Mouse (Mus musculus) stomach, embryonic 15.5 days (tissue): ENCODE measurements around the gene Efna1. TPM values are rescaled to one million over a fixed set of nuclear protein-coding genes. Genes with fewer than 3 reads are reported as not detected.

Source experiments
- ATAC-seq: fragments of 200-750 bp; cut with Nextera tagmentation; 2 replicates; pipeline ENCODE4 v1.8.0; 2017; ENCODE audit warnings: low read depth, moderate number of reproducible peaks, moderate TSS enrichment; ENCODE audit not compliant: insufficient read depth, low FRiP score
- H3K27ac ChIP-seq: fragments of 300-500 bp; sonication (generic); 2 replicates; pipeline ENCODE4 v1.5.1; 2015; ENCODE audit warnings: mild to moderate bottlenecking, inconsistent platforms
- H3K27me3 ChIP-seq: fragments of 300-500 bp; sonication (generic); replicated peaks from 2 replicates; pipeline ENCODE4 v1.6.1; 2015; ENCODE audit warnings: inconsistent platforms
- H3K36me3 ChIP-seq: fragments of 300-500 bp; sonication (generic); 2 replicates; pipeline ENCODE4 v1.6.1; 2015; ENCODE audit warnings: inconsistent platforms
- H3K4me1 ChIP-seq: fragments of 300-500 bp; sonication (generic); 2 replicates; pipeline ENCODE4 v1.6.1; 2015; ENCODE audit warnings: inconsistent platforms
- H3K4me2 ChIP-seq: fragments of 300-500 bp; sonication (generic); 2 replicates; pipeline ENCODE4 v1.6.1; 2015; ENCODE audit warnings: mild to moderate bottlenecking, inconsistent platforms
- H3K4me3 ChIP-seq: fragments of 300-500 bp; sonication (generic); replicated peaks from 2 replicates; pipeline ENCODE4 v1.5.1; 2015; ENCODE audit warnings: inconsistent platforms
- H3K9ac ChIP-seq: fragments of 300-500 bp; sonication (generic); 2 replicates; pipeline ENCODE4 v1.6.1; 2015; ENCODE audit warnings: inconsistent platforms
- H3K9me3 ChIP-seq: fragments of 300-500 bp; sonication (generic); 2 replicates; pipeline ENCODE4 v1.6.1; 2016; ENCODE audit warnings: inconsistent platforms
- WGBS: fragments of 180-500 bp; shearing (Covaris S2); methylation state at CpG from one replicate; pipeline ENCODE4 v1.1.7; 2015; 5-methylcytosine and 5-hydroxymethylcytosine counted together
- polyA plus RNA-seq: library from polyadenylated mRNA; unstranded; fragments of >200 nt; fragmentation: Nextera tagmentation; extraction: Ambion mirVana; gene quantifications from 2 replicates; pipeline ENCODE4 v1.2.1, GENCODE M21; 2015

Efna1 gene
- polyA plus RNA-seq, 1 experiment from 2014 or later: 41.4 TPM

- H3K36me3 ChIP-seq: no peaks in the 10 kb centered on the region
- H3K9ac ChIP-seq: no peak overlapping the region
- H3K9me3 ChIP-seq: no peaks in the 10 kb centered on the region
- no peaks in the 10 kb centered on the region for H3K27me3 ChIP-seq
- 54% methylated on average over 5 of the region's 5 CpGs for WGBS
- no peak overlapping the region for H3K4me2 ChIP-seq
- H3K4me3 ChIP-seq: no peak overlapping the region
- 0 out of 2 replicates have a peak, but pooled peaks cover 4% of the 10 kb centered on the region for H3K4me1 ChIP-seq
- no peak for ATAC-seq
- peak overlapping the region; percentile 9; the same call in 1 of the 2 replicates for H3K27ac ChIP-seq
These were observed 6.3 kb upstream of the Efna1 start for GRCm38 (mm10) chr3:89287286-89287685.

- 63% methylated on average over 2 of the region's 2 CpGs for WGBS
- no peak overlapping the region for H3K4me2 ChIP-seq
- no peak for ATAC-seq
- H3K9me3 ChIP-seq: no peaks in the 10 kb centered on the region
- no peak overlapping the region for H3K9ac ChIP-seq
- no peaks in the 10 kb centered on the region for H3K27me3 ChIP-seq
- H3K36me3 ChIP-seq: no peaks in the 10 kb centered on the region
- peaks cover 13% of the 10 kb centered on the region for H3K4me1 ChIP-seq
- H3K27ac ChIP-seq: no peak overlapping the region
- H3K4me3 ChIP-seq: no peak overlapping the region
These were observed 4.6 kb upstream of the Efna1 start for GRCm38 (mm10) chr3:89285526-89285925.

DNA sequence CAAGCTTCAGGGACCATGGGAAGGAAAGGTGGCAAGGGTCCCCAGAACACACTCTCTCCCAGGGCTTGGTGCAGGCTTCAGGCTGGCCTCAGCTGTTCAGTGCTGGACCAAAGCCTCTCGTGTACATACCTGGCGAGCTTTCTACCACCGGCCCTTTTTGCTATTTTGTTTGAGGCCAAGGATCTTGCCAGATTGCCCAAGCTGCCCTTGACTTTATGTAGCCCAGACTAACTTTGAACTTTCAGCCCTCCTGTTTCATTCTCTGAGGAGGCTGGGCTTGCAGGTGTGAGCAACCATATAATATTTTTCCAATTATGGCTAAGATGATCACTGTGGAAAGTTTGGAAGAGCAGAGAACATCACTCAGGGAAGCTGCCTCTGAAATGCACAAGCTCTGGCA is 3.3 kb upstream of the Efna1 start:
- Histone ChIP-seq H3K4me1 (peaks cover 25% of the 10 kb centered on the region), H3K4me3 (no peak overlapping the region), H3K36me3 (no peaks in the 10 kb centered on the region), H3K9ac (no peak overlapping the region), H3K4me2 (no peak overlapping the region), H3K9me3 (no peaks in the 10 kb centered on the region), H3K27me3 (no peaks in the 10 kb centered on the region), H3K27ac (no peak overlapping the region)
- WGBS: 89% methylated on average over 3 of the region's 3 CpGs
- no peak for ATAC-seq

DNA sequence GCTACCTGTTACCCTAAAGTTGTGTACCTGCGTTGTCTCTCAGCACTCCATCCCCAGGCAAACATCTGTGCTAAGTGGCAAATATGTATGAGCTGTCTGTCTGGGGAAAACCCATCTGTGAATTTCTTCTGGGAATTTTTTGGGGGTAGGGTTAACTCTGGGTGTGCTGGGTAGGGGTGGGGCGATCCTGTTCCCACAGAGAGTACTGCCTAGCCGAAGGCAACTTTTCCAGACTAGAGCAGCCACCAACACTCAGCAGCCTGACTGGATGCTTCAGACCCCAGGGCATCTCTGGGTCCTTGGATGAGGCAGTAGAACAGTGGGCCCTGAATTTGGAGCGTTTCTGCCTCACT is 1.3 kb upstream of the Efna1 start:
- H3K4me3 ChIP-seq: no peak overlapping the region
- 23% methylated on average over 4 of the region's 4 CpGs for WGBS
- H3K4me2 ChIP-seq: no peak overlapping the region
- H3K4me1 ChIP-seq: peaks cover 38% of the 10 kb centered on the region
- H3K9ac ChIP-seq: no peak overlapping the region
- no peak overlapping the region for H3K27ac ChIP-seq
- no peak for ATAC-seq
- H3K36me3 ChIP-seq: no peaks in the 10 kb centered on the region
- H3K9me3 ChIP-seq: no peaks in the 10 kb centered on the region
- no peaks in the 10 kb centered on the region for H3K27me3 ChIP-seq

DNA sequence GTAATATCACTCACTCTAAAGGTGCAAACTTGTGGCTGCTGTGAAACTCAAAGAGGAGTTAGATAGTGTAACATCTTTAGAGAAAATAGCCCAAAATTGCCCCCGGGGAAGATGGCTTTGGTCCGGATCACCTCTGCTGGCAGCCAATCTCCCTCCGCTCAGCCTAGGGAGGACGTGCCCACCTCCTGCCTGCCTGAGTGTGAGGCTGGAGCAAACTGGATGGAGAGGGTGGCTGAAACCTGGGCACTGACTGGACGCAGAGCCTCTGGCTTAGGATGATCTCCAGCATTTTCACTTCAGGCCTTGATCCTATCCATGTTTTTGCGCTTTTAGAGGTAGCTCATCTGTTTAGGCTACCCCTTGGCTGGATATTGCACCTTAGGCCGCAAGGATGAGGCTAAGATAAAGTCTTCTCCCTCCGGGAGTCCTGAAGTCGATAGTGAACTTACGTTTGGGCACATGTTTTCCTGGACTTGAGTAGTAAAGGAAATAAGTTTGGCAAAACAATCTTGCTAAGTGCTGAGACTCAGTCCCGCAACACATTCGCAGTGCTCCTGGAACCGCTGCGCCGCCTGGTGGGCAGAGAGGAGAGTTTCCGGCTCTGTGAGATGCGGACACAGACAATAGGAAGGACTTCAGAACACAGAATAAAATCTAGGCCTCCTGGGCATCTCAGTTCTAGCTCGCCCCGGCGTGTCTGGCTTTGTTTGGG is 793 bp upstream of the Efna1 start:
- WGBS: 15% methylated on average over 20 of the region's 20 CpGs
- Histone ChIP-seq H3K36me3 (no peaks in the 10 kb centered on the region), H3K4me3 (peak overlapping the region; percentile 64), H3K27me3 (no peaks in the 10 kb centered on the region), H3K4me1 (peaks cover 42% of the 10 kb centered on the region), H3K4me2 (peak overlapping the region; percentile 96), H3K27ac (peak overlapping the region; percentile 93), H3K9ac (no peak overlapping the region), H3K9me3 (no peaks in the 10 kb centered on the region)
- no peak for ATAC-seq

DNA sequence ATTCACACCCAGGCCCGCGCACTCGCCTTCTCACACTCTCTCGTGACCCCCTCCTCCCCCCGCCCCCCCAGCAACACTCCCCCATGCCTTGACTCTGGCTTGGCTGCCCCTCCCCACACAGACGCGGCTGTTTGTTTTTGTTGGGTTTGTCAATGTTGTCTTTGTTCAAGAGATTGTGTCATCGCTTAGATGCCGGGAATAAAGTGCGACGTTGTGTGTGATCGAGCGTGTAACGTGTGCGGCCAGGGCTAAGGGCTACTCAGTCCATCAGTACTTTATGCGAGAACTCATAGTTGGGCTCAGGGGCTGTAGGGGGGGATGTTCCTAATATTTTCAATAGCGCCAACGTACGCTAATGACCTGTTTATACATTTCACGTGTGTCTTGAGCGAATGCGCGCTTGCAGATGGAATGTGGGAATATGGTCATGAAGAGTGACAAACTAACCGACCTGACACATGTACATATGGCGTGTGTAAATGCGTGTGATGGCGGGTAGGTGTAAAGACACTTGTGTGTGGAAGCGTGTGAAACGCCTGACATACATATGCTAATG is 814 bp downstream of the Efna1 start:
- no peak for ATAC-seq
- Histone ChIP-seq H3K27ac (peak overlapping the region; percentile 93), H3K36me3 (peaks cover 3% of the 10 kb centered on the region; the same call in 1 of the 2 replicates), H3K27me3 (no peaks in the 10 kb centered on the region), H3K9ac (0 out of 2 replicates have a peak overlapping the region, but pooled peaks have one; percentile 73), H3K4me2 (peak overlapping the region; percentile 96), H3K4me3 (peak overlapping the region; percentile 64), H3K9me3 (no peaks in the 10 kb centered on the region), H3K4me1 (peaks cover 42% of the 10 kb centered on the region)
- WGBS: 1% methylated on average over 29 of the region's 29 CpGs

- WGBS: under 1% methylated on average over 35 of the region's 35 CpGs
- peaks cover 42% of the 10 kb centered on the region for H3K4me1 ChIP-seq
These were observed 1.6 kb downstream of the Efna1 start for GRCm38 (mm10) chr3:89279153-89279890.

DNA sequence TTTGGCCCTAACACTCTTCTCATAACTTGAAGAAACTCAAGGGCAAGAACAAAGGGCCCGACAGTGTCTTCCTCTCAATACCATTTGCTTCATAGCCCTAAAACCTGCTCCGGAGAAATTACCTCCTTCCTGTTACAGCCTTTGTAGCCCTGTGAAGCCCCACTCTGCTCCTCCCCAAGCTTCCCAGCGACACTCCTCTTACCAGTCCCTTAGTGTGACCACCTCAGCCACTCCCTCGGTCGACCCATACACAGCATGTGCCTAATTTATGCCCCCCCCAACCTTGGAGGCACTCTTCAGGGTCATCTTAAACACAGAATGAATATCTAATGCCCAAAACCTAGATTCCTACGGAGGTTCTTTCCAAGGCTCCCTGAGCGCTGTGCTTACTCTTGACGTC is 2.3 kb downstream of the Efna1 start:
- H3K27ac ChIP-seq: peak overlapping the region; percentile 90
- no peaks in the 10 kb centered on the region for H3K9me3 ChIP-seq
- ATAC-seq: no peak
- peaks cover 7% of the 10 kb centered on the region; the same call in 1 of the 2 replicates for H3K36me3 ChIP-seq
- peaks cover 42% of the 10 kb centered on the region for H3K4me1 ChIP-seq
- peak overlapping the region; percentile 64 for H3K4me3 ChIP-seq
- peak overlapping the region; percentile 96 for H3K4me2 ChIP-seq
- WGBS: 15% methylated on average over 8 of the region's 8 CpGs
- peak overlapping the region; percentile 73; the same call in 1 of the 2 replicates for H3K9ac ChIP-seq
- no peaks in the 10 kb centered on the region for H3K27me3 ChIP-seq

More at GRCm38 (mm10) chr3:89279153-89279890, 1.6 kb downstream of the Efna1 start:
- ATAC-seq: peak; percentile 69
- Histone ChIP-seq H3K27ac (peak overlapping the region; percentile 90), H3K9ac (peak overlapping the region; percentile 73), H3K27me3 (no peaks in the 10 kb centered on the region), H3K4me3 (peak overlapping the region; percentile 64), H3K4me2 (peak overlapping the region; percentile 96), H3K9me3 (no peaks in the 10 kb centered on the region), H3K36me3 (peaks cover 7% of the 10 kb centered on the region; the same call in 1 of the 2 replicates)

GRCm38 (mm10) chr3:89278107-89278506 is 2.8 kb downstream of the Efna1 start:
- 36% methylated on average over 7 of the region's 7 CpGs for WGBS
- peaks cover 42% of the 10 kb centered on the region for H3K4me1 ChIP-seq
- no peaks in the 10 kb centered on the region for H3K9me3 ChIP-seq
- H3K4me3 ChIP-seq: peak overlapping the region; percentile 64
- H3K9ac ChIP-seq: peak overlapping the region; percentile 73; the same call in 1 of the 2 replicates
- H3K27ac ChIP-seq: peak overlapping the region; percentile 90
- no peaks in the 10 kb centered on the region for H3K27me3 ChIP-seq
- ATAC-seq: peak; percentile 11; the same call in 1 of the 2 replicates
- H3K4me2 ChIP-seq: peak overlapping the region; percentile 96
- H3K36me3 ChIP-seq: peaks cover 7% of the 10 kb centered on the region; the same call in 1 of the 2 replicates

GRCm38 (mm10) chr3:89277281-89278021 is 3.5 kb downstream of the Efna1 start:
- Histone ChIP-seq H3K9ac (peak overlapping the region; percentile 73; the same call in 1 of the 2 replicates), H3K36me3 (peaks cover 10% of the 10 kb centered on the region; the same call in 1 of the 2 replicates), H3K4me1 (peaks cover 42% of the 10 kb centered on the region), H3K27me3 (no peaks in the 10 kb centered on the region), H3K27ac (peak overlapping the region; percentile 90), H3K4me3 (peak overlapping the region; percentile 64), H3K4me2 (peak overlapping the region; percentile 96), H3K9me3 (no peaks in the 10 kb centered on the region)
- WGBS: 25% methylated on average over 14 of the region's 14 CpGs
- 0 out of 2 replicates have a peak, but pooled peaks have one; percentile 1 for ATAC-seq

DNA sequence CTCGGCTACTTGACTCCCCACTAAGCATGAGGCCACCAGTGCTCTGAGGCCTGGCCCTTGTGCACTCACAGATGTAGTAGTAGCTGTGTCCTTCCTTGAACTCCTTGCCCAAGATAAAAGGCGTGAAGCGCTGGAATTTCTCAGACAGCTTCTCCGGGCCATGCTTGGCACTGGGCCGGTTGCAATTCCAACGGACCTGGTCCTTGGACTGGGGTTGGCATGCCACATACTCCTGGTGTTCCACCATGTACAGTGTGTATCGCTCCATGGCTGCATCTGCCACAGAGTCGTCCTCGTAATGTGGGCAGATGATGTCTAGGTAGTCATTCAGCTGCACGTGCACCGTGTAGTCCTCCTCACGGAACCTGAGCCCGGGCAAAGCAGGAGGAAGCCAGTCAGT is 4.9 kb downstream of the Efna1 start:
- no peaks in the 10 kb centered on the region for H3K27me3 ChIP-seq
- H3K4me3 ChIP-seq: no peak overlapping the region
- H3K9me3 ChIP-seq: no peaks in the 10 kb centered on the region
- peaks cover 34% of the 10 kb centered on the region for H3K4me1 ChIP-seq
- no peak overlapping the region for H3K27ac ChIP-seq
- no peak overlapping the region for H3K4me2 ChIP-seq
- peaks cover 15% of the 10 kb centered on the region; the same call in 1 of the 2 replicates for H3K36me3 ChIP-seq
- WGBS: 91% methylated on average over 13 of the region's 13 CpGs
- H3K9ac ChIP-seq: no peak overlapping the region
- no peak for ATAC-seq
